Mouse (Mus musculus) MEL (cell line): ENCODE data around the gene Dus2.

ENCODE experiments used
- CHD1 ChIP-seq: IDR thresholded peaks from 2 replicates; pipeline ENCODE4 v1.6.1; 2012; ENCODE audit warnings: low read depth, mild to moderate bottlenecking, inconsistent platforms, low read length, improper control_type of control experiment
- CTCF ChIP-seq, 3 experiments: IDR thresholded peaks in 2 of 3; conservative IDR thresholded peaks in 1 of 3; 2 replicates each; pipeline ENCODE4 v1.5.1; 2011 to 2012; ENCODE audit warnings: low read length in 3 of 3, low read depth in 2 of 3, mild to moderate bottlenecking in 2 of 3, improper control_type of control experiment in 1 of 3, inconsistent platforms in 1 of 3, mixed read lengths in 1 of 3, moderate library complexity in 1 of 3; ENCODE audit not compliant: control insufficient read depth in 1 of 3, insufficient read depth in 1 of 3, poor library complexity in 1 of 3, severe bottlenecking in 1 of 3
- GATA1 ChIP-seq: IDR thresholded peaks from 2 replicates; pipeline ENCODE4 v1.6.1; 2011; ENCODE audit warnings: low read depth, low read length, improper control_type of control experiment
- MAX ChIP-seq: IDR thresholded peaks from 2 replicates; pipeline ENCODE4 v1.6.1; 2011; ENCODE audit warnings: low read length, improper control_type of control experiment
- POLR2A ChIP-seq, 2 experiments: IDR thresholded peaks; 2 replicates each; pipeline ENCODE4 v1.6.1; 2011 to 2012; ENCODE audit warnings: low read length in 2 of 2, mild to moderate bottlenecking in 2 of 2, control low read depth in 1 of 2, improper control_type of control experiment in 1 of 2, low read depth in 1 of 2, moderate library complexity in 1 of 2; ENCODE audit not compliant: control insufficient read depth in 1 of 2, insufficient read depth in 1 of 2, poor library complexity in 1 of 2
- UBTF ChIP-seq: IDR thresholded peaks from 2 replicates; pipeline ENCODE4 v1.6.1; 2012; ENCODE audit warnings: low read depth, mild to moderate bottlenecking, inconsistent platforms, low read length, improper control_type of control experiment, moderate library complexity, borderline replicate concordance; ENCODE audit not compliant: insufficient read depth
- USF2 ChIP-seq, 2 experiments: IDR thresholded peaks; 2 replicates each; pipeline ENCODE4 v1.6.1; 2011 to 2012; ENCODE audit warnings: improper control_type of control experiment in 2 of 2, low read length in 2 of 2, borderline replicate concordance in 1 of 2, inconsistent platforms in 1 of 2, low read depth in 1 of 2, mild to moderate bottlenecking in 1 of 2; ENCODE audit not compliant: insufficient read depth in 1 of 2

- TF ChIP-seq POLR2A (IDR thresholded peaks at IDR 0.05; ENCODE audit: control insufficient read depth in 1 of 2, insufficient read depth in 1 of 2, low read depth in 1 of 2, low read length in 2 of 2, poor library complexity in 1 of 2) = peak in 1 of 2 experiments; percentile 67; a peak in 2 of 4 replicates
- TF ChIP-seq CHD1 = peak; percentile 63; the same call in 1 of the 2 replicates
- TF ChIP-seq MAX = no peak; the same call in 1 of the 2 replicates
- no peak for TF ChIP-seq GATA1
- no peak for TF ChIP-seq CTCF (IDR thresholded peaks at IDR 0.05 in 2 of 3, conservative IDR thresholded peaks at IDR 0.05 in 1 of 3; ENCODE audit: control insufficient read depth in 1 of 3, insufficient read depth in 1 of 3, low read depth in 2 of 3, low read length in 3 of 3, poor library complexity in 1 of 3, severe bottlenecking in 1 of 3)
- TF ChIP-seq USF2 (IDR thresholded peaks at IDR 0.05; ENCODE audit: borderline replicate concordance in 1 of 2, insufficient read depth in 1 of 2, low read depth in 1 of 2, low read length in 2 of 2) = no peak
- TF ChIP-seq UBTF = peak; percentile 92; the same call in 1 of the 2 replicates
Measured at GRCm38 (mm10) chr8:106059613-106060371, 68.7 kb downstream of the Dus2 start.
